Mouse (Mus musculus): ENCODE measurements around the gene Treml1.

GRCm38 (mm10) chr17:48401710-48402109 lies 42.0 kb downstream of the Treml1 start:
- TF ChIP-seq E2F4 (IDR thresholded peaks at IDR 0.05; ENCODE audit: insufficient replicate concordance, low read depth, low read length) (no peak), GABPA (IDR thresholded peaks at IDR 0.05; ENCODE audit: insufficient replicate concordance, low read depth, low read length) (no peak), CTCF (conservative IDR thresholded peaks at IDR 0.05 in 1 of 2, IDR thresholded peaks at IDR 0.05 in 1 of 2; ENCODE audit: low read depth in 2 of 2, low read length in 2 of 2) (no peak), POLR2A (IDR thresholded peaks at IDR 0.05; ENCODE audit: low read depth, low read length) (no peak), CHD2 (IDR thresholded peaks at IDR 0.05; ENCODE audit: low read length) (no peak), KAT2A (IDR thresholded peaks at IDR 0.05; ENCODE audit: insufficient replicate concordance, low read length) (no peak), ELF1 (IDR thresholded peaks at IDR 0.05; ENCODE audit: low read depth, low read length) (no peak)

All from CH12.LX (cell line).